In the genomic region with DNA sequence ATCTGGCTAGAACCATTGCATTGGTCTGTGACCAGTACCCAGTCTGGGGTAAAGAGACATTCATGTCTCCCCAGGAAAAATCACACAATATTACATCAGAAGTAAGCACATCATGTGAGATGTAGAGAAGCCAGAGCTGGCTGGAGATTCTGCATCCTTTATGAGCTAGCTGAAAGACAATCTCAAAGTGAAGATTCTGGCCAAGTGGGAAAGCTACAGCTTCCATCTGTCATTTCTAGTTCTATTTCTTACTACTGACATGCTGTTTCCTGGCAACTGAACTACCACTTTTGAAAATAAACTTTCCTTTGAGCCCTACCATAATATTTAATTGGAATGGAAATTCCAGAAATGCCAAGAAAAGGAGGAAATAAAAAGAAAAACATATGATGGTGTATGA, we compare ENCODE assay signal across 18 mouse cellular contexts.
DNase-seq lines count a peak whose midpoint lies in the region; ATAC-seq and TF ChIP-seq lines count a peak whose summit lies in the region.
"Had no signal": no experiment of that assay in that cellular context is flagged by ENCODE, and none has a peak within 500 bp of the region (broad histone marks: within the 10 kb centered on the region; RNA-seq: fewer than 3 reads in every experiment).

No protein-coding gene starts in this region.

- intact Hi-C loops in left cerebral cortex, postnatal 25 days (cut with DNase I): loop anchor here (1.0 kb wide), 1 partner anchor 169 kb away; no protein-coding TSS in a partner anchor

- DNase-seq in frontal cortex, postnatal 25 days (ENCODE audit: low spot score in 2 of 2): no peak
- peak; percentile 3 for DNase-seq in midbrain, postnatal 0 days (ENCODE audit: low spot score)
- no peak for DNase-seq in midbrain, embryonic 11.5 days (ENCODE audit: low spot score, missing footprints)
- peak; percentile 23 to 87 for DNase-seq in left cerebral cortex, postnatal 25 days (ENCODE audit: low spot score in 2 of 2)
- no peak for DNase-seq in stomach, postnatal 0 days (ENCODE audit: low spot score)
- DNase-seq: cerebellum, adult 18-20 months; embryo, embryonic 11 days; gastrocnemius, postnatal 36 days; kidney, postnatal 14 days; lung, postnatal 36 days had no signal

- no peak for TF ChIP-seq EP300 in stomach, postnatal 0 days (optimal IDR thresholded peaks at IDR 0.05)

- peak; percentile 97 for ATAC-seq in frontal cortex, adult (ENCODE audit: low TSS enrichment)
- ATAC-seq in midbrain, postnatal 0 days (ENCODE audit: low FRiP score): no peak
- ATAC-seq in midbrain, embryonic 11.5 days (ENCODE audit: low FRiP score): no peak
- no peak for ATAC-seq in midbrain, embryonic 13.5 days
- no peak for ATAC-seq in stomach, postnatal 0 days (ENCODE audit: low FRiP score, low TSS enrichment)
- ATAC-seq: intestine, embryonic 16.5 days; midbrain, embryonic 15.5 days had no signal

- no peak for TF ChIP-seq POLR2A in cortical plate, adult 2 months (IDR thresholded peaks at IDR 0.05; ENCODE audit: extremely low read depth, insufficient read depth, low read length)

- no peaks in the 10 kb centered on the region for H3K36me3 ChIP-seq in midbrain, postnatal 0 days (ENCODE audit: insufficient read depth, low read length)
- H3K36me3 ChIP-seq in midbrain, embryonic 11.5 days (ENCODE audit: control insufficient read depth, insufficient read depth, low read length): no peaks in the 10 kb centered on the region
- H3K36me3 ChIP-seq in midbrain, embryonic 13.5 days: no peaks in the 10 kb centered on the region
- no peaks in the 10 kb centered on the region for H3K36me3 ChIP-seq in stomach, postnatal 0 days (ENCODE audit: control insufficient read depth, insufficient read depth, low read length)
- H3K36me3 ChIP-seq: hindbrain, embryonic 12.5 days; midbrain, embryonic 15.5 days; neural tube, embryonic 13.5 days had no signal

- H3K4me3 ChIP-seq in midbrain, postnatal 0 days (ENCODE audit: low read depth, low read length): no peak overlapping the region
- no peak overlapping the region for H3K4me3 ChIP-seq in midbrain, embryonic 11.5 days (ENCODE audit: low read depth, low read length)
- H3K4me3 ChIP-seq in cortical plate, adult 2 months (ENCODE audit: insufficient read depth, low read length): no peak overlapping the region
- H3K4me3 ChIP-seq in midbrain, embryonic 13.5 days (replicated peaks): no peak overlapping the region
- H3K4me3 ChIP-seq in stomach, postnatal 0 days (ENCODE audit: low read depth, low read length): no peak overlapping the region
- H3K4me3 ChIP-seq: hindbrain, embryonic 12.5 days; midbrain, embryonic 15.5 days; neural tube, embryonic 13.5 days had no signal

- no peaks in the 10 kb centered on the region for H3K4me1 ChIP-seq in midbrain, postnatal 0 days (ENCODE audit: insufficient read depth, low read length)
- H3K4me1 ChIP-seq in midbrain, embryonic 11.5 days (ENCODE audit: control insufficient read depth, insufficient read depth, low read length): no peaks in the 10 kb centered on the region
- H3K4me1 ChIP-seq in cortical plate, adult 2 months (ENCODE audit: control insufficient read depth, insufficient read depth, low read length): peaks cover 3% of the 10 kb centered on the region; the same call in 1 of the 2 replicates
- 0 out of 2 replicates have a peak, but pooled peaks cover 2% of the 10 kb centered on the region for H3K4me1 ChIP-seq in midbrain, embryonic 13.5 days (replicated peaks)
- H3K4me1 ChIP-seq in stomach, postnatal 0 days (replicated peaks; ENCODE audit: control insufficient read depth, insufficient read depth): no peaks in the 10 kb centered on the region
- H3K4me1 ChIP-seq: hindbrain, embryonic 12.5 days; midbrain, embryonic 15.5 days had no signal

- no peaks in the 10 kb centered on the region for H3K27me3 ChIP-seq in midbrain, postnatal 0 days (ENCODE audit: insufficient read depth, low read length)
- no peaks in the 10 kb centered on the region for H3K27me3 ChIP-seq in midbrain, embryonic 11.5 days (ENCODE audit: control insufficient read depth, insufficient read depth, low read length)
- H3K27me3 ChIP-seq in midbrain, embryonic 13.5 days: no peaks in the 10 kb centered on the region
- no peaks in the 10 kb centered on the region for H3K27me3 ChIP-seq in stomach, postnatal 0 days (ENCODE audit: control insufficient read depth, insufficient read depth, low read length)
- H3K27me3 ChIP-seq: hindbrain, embryonic 12.5 days; midbrain, embryonic 15.5 days; neural tube, embryonic 13.5 days had no signal

- no peak for TF ChIP-seq CTCF in midbrain, postnatal 0 days (IDR thresholded peaks at IDR 0.05)
- TF ChIP-seq CTCF in cortical plate, adult 2 months (IDR thresholded peaks at IDR 0.05; ENCODE audit: extremely low read depth, insufficient read depth, low read length): no peak
- no peak for TF ChIP-seq CTCF in stomach, postnatal 0 days (IDR thresholded peaks at IDR 0.05; ENCODE audit: low read depth)

- H3K9ac ChIP-seq in midbrain, postnatal 0 days (replicated peaks; ENCODE audit: low read length, poor library complexity, severe bottlenecking): no peak overlapping the region
- H3K9ac ChIP-seq in midbrain, embryonic 11.5 days (ENCODE audit: low read length): no peak overlapping the region
- H3K9ac ChIP-seq in midbrain, embryonic 13.5 days (replicated peaks): no peak overlapping the region
- no peak overlapping the region for H3K9ac ChIP-seq in stomach, postnatal 0 days (ENCODE audit: low read length)
- H3K9ac ChIP-seq: hindbrain, embryonic 12.5 days; liver, embryonic 14.5 days; midbrain, embryonic 15.5 days; neural tube, embryonic 13.5 days had no signal

- no peak overlapping the region for H3K4me2 ChIP-seq in midbrain, postnatal 0 days (ENCODE audit: low read depth, low read length, poor library complexity, severe bottlenecking)
- no peak overlapping the region for H3K4me2 ChIP-seq in midbrain, embryonic 11.5 days
- H3K4me2 ChIP-seq in midbrain, embryonic 13.5 days (replicated peaks): no peak overlapping the region
- H3K4me2 ChIP-seq in stomach, postnatal 0 days (replicated peaks; ENCODE audit: low read depth): no peak overlapping the region
- H3K4me2 ChIP-seq: hindbrain, embryonic 12.5 days; midbrain, embryonic 15.5 days; neural tube, embryonic 13.5 days had no signal

- H3K9me3 ChIP-seq in midbrain, postnatal 0 days (ENCODE audit: low read length): no peaks in the 10 kb centered on the region
- no peaks in the 10 kb centered on the region for H3K9me3 ChIP-seq in midbrain, embryonic 11.5 days (ENCODE audit: control insufficient read depth, low read length)
- no peaks in the 10 kb centered on the region for H3K9me3 ChIP-seq in midbrain, embryonic 13.5 days
- no peaks in the 10 kb centered on the region for H3K9me3 ChIP-seq in stomach, postnatal 0 days (ENCODE audit: control insufficient read depth, low read length)
- H3K9me3 ChIP-seq: hindbrain, embryonic 12.5 days; midbrain, embryonic 15.5 days; neural tube, embryonic 13.5 days had no signal

- H3K27ac ChIP-seq in midbrain, postnatal 0 days (ENCODE audit: low read depth, low read length): no peak overlapping the region
- H3K27ac ChIP-seq in midbrain, embryonic 11.5 days (ENCODE audit: low read depth, low read length): no peak overlapping the region
- peak overlapping the region; percentile 93 for H3K27ac ChIP-seq in cortical plate, adult 2 months (ENCODE audit: insufficient read depth, low read length)
- no peak overlapping the region for H3K27ac ChIP-seq in midbrain, embryonic 13.5 days
- no peak overlapping the region for H3K27ac ChIP-seq in stomach, postnatal 0 days (replicated peaks)
- H3K27ac ChIP-seq: hindbrain, embryonic 12.5 days; liver, embryonic 14.5 days; midbrain, embryonic 15.5 days; neural tube, embryonic 13.5 days had no signal

Comparison
In these comparisons a context has a peak if more than half of its experiments do, and no peak if none do; other contexts are left out.
1. DNase-seq: peak in midbrain, postnatal 0 days (single experiment) and left cerebral cortex, postnatal 25 days (2 of 2); none in frontal cortex, postnatal 25 days (0 of 2), midbrain, embryonic 11.5 days (single experiment) and stomach, postnatal 0 days (single experiment).